Mouse (Mus musculus): ENCODE measurements around the gene Mfap5. TPM values are rescaled to one million over a fixed set of nuclear protein-coding genes. Genes with fewer than 3 reads are reported as not detected.
"Not testable (repeated sequence)": the region's sequence is repeated elsewhere in the genome, so short reads cannot be mapped to it uniquely, and the experiment has no call there.

The Mfap5 gene
- 2.8 and 4.0 TPM in 2 replicates for polyA plus RNA-seq (2015; fragmentation: Nextera tagmentation; extraction: Ambion mirVana)

DNA sequence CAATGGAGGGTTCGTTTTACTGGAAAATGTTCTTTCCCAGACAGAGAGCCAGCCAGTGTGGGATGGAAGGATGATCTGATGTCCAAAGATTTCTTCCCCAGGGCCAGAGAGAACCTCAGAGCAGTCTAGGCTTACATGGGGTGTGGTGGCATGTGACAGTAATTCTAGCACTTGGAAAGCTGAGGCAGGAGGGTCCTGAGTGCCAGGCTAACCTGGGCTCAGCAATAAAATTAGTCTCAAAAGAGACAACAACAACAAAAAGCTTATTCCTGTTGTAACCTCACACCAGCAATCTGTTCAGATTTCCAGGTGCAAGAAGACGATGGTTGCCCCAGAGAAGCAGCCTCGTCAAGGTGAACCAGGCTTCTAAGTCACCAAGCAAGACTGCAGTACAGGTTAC, at the start of gene Mfap5:
Gene Mfap5 (plus strand): TSS at position 301 of the 400 bp plus-strand sequence.
- no peaks in the 10 kb centered on the region for H3K9me3 ChIP-seq
- 91% methylated on average over 3 of the region's 3 CpGs for WGBS
- ATAC-seq (ENCODE audit: low read depth): no peak
- H3K4me1 ChIP-seq (replicated peaks): no peaks in the 10 kb centered on the region
- no peaks in the 10 kb centered on the region for H3K27me3 ChIP-seq
- H3K36me3 ChIP-seq: no peaks in the 10 kb centered on the region
- H3K4me2 ChIP-seq: no peak within 1 kb of the TSS
- no peak within 1 kb of the TSS for H3K27ac ChIP-seq (replicated peaks)
- no peak within 1 kb of the TSS for H3K9ac ChIP-seq
- no peak within 1 kb of the TSS for H3K4me3 ChIP-seq

DNA sequence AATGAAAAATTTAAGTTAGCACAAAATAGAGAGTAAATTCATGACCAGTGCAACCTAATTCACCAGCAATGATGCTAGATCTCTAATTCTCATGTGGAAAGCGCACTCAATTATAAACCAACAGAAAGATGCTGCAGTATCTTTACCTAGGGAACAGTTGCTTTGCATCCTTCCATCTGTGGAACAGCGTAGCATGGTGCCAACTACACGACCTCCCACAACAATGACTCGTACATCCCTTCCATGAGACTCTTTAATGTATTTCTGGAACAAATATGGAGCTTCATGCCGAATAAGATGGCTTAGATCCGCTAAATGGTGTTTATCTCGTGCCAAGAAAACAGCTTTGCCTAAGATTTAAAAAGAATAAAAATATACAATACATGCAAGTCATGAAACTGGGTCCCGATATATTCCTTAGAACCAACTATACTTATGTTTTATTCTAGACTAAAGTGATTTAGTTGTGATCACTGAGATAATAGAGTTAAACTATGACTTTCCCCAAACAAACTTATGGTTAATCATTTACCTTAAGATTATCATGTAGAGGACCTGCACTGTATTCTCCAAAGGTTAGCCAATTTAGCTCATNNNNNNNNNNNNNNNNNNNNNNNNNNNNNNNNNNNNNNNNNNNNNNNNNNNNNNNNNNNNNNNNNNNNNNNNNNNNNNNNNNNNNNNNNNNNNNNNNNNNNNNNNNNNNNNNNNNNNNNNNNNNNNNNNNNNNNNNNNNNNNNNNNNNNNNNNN, 46.5 kb upstream of the Mfap5 start:
- 93% methylated on average over 8 of the region's 8 CpGs for WGBS
- peaks cover 72% of the 10 kb centered on the region for H3K36me3 ChIP-seq
- no peak overlapping the region for H3K27ac ChIP-seq (replicated peaks)
- no peak overlapping the region for H3K9ac ChIP-seq
- H3K4me1 ChIP-seq (replicated peaks): no peaks in the 10 kb centered on the region
- H3K27me3 ChIP-seq: no peaks in the 10 kb centered on the region
- no peaks in the 10 kb centered on the region for H3K9me3 ChIP-seq
- H3K4me3 ChIP-seq: no peak overlapping the region
- ATAC-seq (ENCODE audit: low read depth): no peak
- H3K4me2 ChIP-seq: no peak overlapping the region

DNA sequence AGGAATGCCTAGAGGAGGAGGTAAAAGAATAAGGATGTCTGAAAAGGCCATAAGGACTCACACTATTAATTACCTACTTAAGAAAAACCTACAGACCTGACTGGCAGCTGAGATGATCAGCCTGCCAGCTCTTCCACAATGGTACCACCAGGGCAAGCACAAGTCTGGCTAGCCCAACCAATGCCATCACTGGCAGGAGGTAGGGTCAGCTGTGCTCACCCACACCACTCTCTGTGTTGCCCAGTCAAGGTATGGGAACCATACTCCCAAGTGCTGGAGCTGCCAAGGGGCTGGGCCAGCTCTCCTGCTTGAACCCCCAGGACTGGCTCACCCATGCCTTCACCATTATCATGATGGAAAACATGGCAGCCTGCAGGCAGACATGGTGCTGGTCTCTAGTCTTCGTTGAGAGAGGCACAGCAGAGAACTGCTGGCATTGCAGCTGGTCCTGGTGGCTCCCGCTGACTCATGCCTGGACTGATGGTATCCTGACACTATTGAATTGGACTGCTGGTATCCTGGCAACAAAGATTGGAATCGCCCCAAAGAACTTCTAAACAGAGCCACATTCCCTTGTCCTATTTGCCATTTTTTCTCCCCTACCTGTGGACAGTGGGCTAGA, 39.4 kb upstream of the Mfap5 start:
- Histone ChIP-seq H3K9ac (no peak overlapping the region), H3K4me3 (no peak overlapping the region), H3K4me1 (replicated peaks) (peaks cover 3% of the 10 kb centered on the region), H3K9me3 (no peaks in the 10 kb centered on the region), H3K4me2 (no peak overlapping the region), H3K27ac (replicated peaks) (no peak overlapping the region), H3K36me3 (peaks cover 75% of the 10 kb centered on the region), H3K27me3 (no peaks in the 10 kb centered on the region)
- no peak for ATAC-seq (ENCODE audit: low read depth)
- WGBS: 53% methylated on average over 3 of the region's 3 CpGs

DNA sequence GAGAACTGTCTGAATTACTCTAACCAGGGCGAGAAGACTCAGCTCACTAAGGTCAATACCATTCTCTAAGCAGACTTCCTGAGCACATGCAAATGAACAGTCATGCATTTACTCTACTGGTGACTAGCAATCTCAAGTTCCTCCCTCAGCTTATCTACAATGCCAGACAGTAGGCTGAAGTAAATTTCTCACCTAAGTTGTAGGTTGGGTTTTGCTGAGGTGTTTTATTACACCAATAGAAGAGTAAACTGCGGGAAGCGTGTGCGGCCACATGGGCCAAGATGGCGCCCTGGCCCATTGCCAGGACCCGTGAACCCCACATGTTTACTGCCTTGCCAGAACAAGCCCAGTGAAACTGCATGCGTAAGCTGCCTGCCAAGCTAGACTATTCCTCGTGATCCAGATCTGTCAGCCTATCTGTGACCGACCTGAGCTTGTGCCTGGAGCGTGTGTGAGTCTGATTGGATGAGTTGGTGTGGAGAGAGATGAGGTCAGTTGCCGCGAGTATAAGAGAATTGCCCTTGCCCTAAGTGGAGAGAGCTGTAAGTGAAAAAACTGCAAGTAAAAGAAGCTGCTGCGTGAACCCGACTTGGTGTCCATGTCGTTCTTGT, 36.5 kb upstream of the Mfap5 start:
- Histone ChIP-seq H3K9ac (no peak overlapping the region), H3K27me3 (no peaks in the 10 kb centered on the region), H3K4me1 (replicated peaks) (peaks cover 3% of the 10 kb centered on the region), H3K27ac (replicated peaks) (no peak overlapping the region), H3K4me2 (no peak overlapping the region), H3K4me3 (no peak overlapping the region), H3K9me3 (no peaks in the 10 kb centered on the region), H3K36me3 (peaks cover 70% of the 10 kb centered on the region)
- WGBS: 91% methylated on average over 15 of the region's 15 CpGs
- no peak for ATAC-seq (ENCODE audit: low read depth)

DNA sequence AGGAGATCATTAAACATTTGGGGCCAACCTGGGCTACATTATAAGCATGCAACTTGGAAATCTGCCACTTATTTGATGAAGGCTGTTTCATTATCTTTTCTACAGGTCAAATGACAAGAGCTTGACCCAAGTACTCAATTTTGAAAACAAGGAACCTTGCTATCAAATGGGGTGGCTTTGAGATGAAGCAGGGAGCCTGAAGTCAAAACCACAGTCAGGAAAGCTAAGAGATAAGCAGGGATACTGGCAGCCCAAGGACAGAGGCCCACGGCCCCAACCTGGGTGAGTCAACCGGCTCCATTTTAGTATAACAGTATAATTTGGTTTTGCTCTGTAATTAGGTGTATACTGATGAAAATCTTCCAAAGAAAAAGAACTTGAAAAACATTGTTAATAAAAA, 35.4 kb upstream of the Mfap5 start:
- Histone ChIP-seq H3K9ac (no peak overlapping the region), H3K4me1 (replicated peaks) (peaks cover 3% of the 10 kb centered on the region), H3K4me2 (no peak overlapping the region), H3K27me3 (no peaks in the 10 kb centered on the region), H3K9me3 (no peaks in the 10 kb centered on the region), H3K36me3 (peaks cover 61% of the 10 kb centered on the region), H3K27ac (replicated peaks) (no peak overlapping the region), H3K4me3 (no peak overlapping the region)
- WGBS: 97% methylated on average over 2 of the region's 2 CpGs
- no peak for ATAC-seq (ENCODE audit: low read depth)

DNA sequence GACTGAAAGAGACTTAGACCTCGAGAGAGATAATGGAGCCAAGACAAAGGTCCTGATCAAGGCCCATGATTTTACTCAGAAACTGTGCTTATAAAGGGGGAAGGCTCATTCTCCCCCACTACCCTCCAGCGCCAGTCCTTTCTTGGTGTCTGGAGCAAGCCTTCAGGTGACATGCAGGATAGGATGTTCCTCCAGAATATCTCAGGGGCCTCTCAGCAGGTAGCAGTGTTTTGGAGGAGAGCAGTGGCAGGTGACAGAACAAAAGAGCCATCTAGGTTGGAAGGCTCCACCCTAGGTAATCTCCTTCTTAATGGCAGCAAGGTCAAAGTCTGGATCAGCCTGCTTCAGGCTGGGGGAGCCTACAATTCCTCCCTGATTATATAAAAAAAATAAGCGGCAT, 34.2 kb upstream of the Mfap5 start:
- not testable (repeated sequence) for H3K27me3 ChIP-seq; H3K9ac ChIP-seq; H3K9me3 ChIP-seq; H3K27ac ChIP-seq (replicated peaks); H3K4me2 ChIP-seq; H3K4me1 ChIP-seq (replicated peaks); ATAC-seq (ENCODE audit: low read depth); H3K4me3 ChIP-seq
- 90% methylated on average over 3 of the region's 3 CpGs for WGBS
- peaks cover 59% of the 10 kb centered on the region for H3K36me3 ChIP-seq

DNA sequence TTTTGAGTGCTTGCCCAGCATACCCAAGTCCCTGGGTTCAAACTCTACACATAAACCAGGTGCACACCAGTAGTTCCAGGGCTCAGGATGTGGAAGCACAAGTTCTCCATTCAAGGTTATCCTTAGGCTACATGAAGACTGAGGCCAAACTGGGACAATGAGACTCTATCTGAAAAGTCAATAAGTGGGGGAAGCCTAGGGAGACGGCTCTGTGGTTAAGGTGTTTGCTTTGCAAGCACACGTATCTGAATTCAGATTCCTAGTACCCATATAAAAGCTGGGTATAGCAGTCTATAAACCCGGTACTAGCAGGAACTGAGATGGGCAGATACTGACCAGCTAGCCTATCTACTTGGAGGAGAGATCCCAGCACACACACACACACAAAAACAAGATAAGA, 27.6 kb upstream of the Mfap5 start:
- no peak for ATAC-seq (ENCODE audit: low read depth)
- no peak overlapping the region for H3K4me2 ChIP-seq
- no peaks in the 10 kb centered on the region for H3K36me3 ChIP-seq
- H3K9ac ChIP-seq: no peak overlapping the region
- no peaks in the 10 kb centered on the region for H3K27me3 ChIP-seq
- no peaks in the 10 kb centered on the region for H3K9me3 ChIP-seq
- WGBS: 83% methylated on average over 3 of the region's 3 CpGs
- H3K4me1 ChIP-seq (replicated peaks): peaks cover 23% of the 10 kb centered on the region
- H3K4me3 ChIP-seq: no peak overlapping the region
- no peak overlapping the region for H3K27ac ChIP-seq (replicated peaks)

DNA sequence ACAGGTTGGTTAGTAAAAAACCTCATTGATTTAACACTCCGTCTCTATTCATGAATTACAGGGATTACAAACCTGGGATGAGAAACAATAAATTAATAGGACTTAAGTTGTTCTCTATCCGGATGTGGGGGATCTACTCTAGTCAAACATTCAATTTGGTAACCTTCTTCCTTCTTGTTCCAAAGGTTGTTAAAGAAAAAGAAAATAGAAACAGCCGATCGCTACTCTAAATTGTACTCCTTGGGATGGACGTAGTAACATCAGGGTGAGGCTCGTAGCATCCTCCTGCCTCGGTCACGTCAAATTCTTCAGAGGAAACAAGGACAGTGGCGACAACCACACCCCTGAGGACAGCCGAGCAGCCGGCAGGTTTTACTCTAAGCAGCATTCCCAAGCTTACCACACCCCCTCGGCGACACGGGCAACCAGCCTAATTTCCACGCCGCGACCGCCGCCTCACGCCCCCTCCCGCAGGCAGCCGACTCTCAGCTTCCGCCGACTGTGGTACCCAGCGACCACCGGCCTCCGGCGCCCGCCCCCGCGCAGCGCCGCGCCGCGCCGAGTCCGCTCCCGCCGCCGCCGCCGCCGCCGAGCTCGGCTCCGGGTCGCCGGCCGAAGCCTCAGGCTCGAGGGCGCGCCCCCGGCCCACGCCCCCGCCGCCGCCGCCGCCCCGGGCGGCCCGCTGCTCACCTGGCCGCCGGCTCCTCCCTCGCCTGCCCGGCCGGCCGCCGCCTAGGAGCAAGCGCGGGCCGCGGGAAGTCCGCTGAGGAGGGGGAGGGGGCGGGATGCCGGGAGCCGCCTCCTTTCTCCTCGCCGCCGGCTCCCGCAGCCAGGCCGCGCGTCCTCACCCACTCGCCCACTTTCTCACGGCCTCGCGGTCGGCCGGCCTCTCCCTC, 20.0 kb upstream of the Mfap5 start:
- Histone ChIP-seq H3K9ac (peak overlapping the region; percentile 95), H3K4me3 (peak overlapping the region; percentile 76), H3K36me3 (no peaks in the 10 kb centered on the region), H3K27ac (replicated peaks) (peak overlapping the region; percentile 98), H3K27me3 (no peaks in the 10 kb centered on the region), H3K4me2 (peak overlapping the region; percentile 62), H3K4me1 (replicated peaks) (peaks cover 26% of the 10 kb centered on the region), H3K9me3 (no peaks in the 10 kb centered on the region)
- peak; percentile 72 for ATAC-seq (ENCODE audit: low read depth)
- 1% methylated on average over 60 of the region's 91 CpGs for WGBS

DNA sequence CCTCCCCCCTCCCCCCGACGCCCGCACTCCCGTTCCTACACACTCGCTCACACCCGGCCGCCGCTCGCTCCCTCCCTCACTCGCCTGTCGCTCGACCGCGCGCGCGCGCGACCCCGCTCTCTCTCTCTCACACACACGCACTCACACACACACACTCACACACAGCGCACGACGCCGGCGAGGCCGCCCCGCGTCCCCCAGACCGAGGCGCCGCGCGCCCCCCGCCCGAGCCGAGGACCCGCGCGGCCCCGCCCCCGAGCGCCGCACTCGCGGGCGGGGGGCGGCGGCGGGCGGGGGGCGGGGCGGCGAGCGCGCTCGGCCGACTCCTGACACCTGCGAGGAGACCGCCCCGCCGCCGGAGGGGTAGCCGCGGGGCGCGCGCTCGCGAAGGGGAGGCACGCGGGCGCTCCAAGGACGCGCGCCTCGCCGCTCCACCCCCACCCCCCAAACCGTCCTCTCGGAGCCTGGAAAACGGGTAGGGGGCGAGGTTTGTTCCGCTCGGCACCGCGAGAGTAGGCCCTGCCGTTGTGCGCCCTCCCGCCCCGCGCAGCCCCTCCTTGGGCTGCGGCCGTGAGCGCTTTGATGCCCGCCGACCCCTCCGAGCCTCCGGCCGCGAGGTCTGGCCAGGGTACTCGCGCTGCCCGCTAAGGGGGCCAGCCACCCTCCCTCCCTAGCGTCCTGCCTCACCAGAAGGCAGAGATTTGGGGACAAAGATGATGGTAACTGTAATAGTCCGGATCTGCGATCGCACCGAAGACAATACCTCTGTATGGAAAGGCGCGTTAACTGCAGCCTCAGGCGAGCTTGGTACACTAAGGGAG, 19.1 kb upstream of the Mfap5 start:
- Histone ChIP-seq H3K27me3 (no peaks in the 10 kb centered on the region), H3K27ac (replicated peaks) (peak overlapping the region; percentile 98), H3K4me1 (replicated peaks) (peaks cover 32% of the 10 kb centered on the region), H3K4me3 (peak overlapping the region; percentile 76), H3K36me3 (no peaks in the 10 kb centered on the region), H3K9me3 (no peaks in the 10 kb centered on the region), H3K9ac (peak overlapping the region; percentile 95), H3K4me2 (peak overlapping the region; percentile 62)
- ATAC-seq (ENCODE audit: low read depth): peak; percentile 94
- under 1% methylated on average over 86 of the region's 111 CpGs for WGBS

DNA sequence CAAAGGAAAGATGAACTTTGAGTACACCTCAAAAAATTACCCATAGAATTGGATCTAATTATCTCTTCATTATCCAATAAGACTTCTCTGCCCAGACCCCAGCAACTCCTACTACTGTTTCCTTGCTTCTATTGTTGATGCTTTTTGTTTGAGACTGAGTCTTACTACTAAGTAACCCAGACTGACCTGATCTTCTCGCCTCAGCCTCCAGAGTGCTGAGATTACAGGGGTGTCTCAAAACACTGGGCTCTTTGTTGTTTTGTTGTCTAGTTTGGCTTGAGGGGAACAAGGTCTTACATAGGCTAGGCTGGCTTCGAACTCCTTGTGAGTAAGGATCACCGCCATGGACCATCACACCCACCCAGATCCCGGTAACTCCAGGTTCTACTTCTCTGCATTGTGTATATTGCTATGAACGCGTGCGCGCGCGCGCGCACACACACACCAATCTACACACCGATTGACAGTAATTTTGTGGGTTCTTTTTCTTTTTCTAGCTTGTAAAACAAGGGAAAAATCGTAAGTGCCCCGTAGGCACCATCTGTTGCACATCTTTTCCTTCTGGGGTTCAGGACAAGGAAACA, 14.6 kb upstream of the Mfap5 start:
- ATAC-seq (ENCODE audit: low read depth): no peak
- 29% methylated on average over 15 of the region's 15 CpGs for WGBS
- no peaks in the 10 kb centered on the region for H3K9me3 ChIP-seq

DNA sequence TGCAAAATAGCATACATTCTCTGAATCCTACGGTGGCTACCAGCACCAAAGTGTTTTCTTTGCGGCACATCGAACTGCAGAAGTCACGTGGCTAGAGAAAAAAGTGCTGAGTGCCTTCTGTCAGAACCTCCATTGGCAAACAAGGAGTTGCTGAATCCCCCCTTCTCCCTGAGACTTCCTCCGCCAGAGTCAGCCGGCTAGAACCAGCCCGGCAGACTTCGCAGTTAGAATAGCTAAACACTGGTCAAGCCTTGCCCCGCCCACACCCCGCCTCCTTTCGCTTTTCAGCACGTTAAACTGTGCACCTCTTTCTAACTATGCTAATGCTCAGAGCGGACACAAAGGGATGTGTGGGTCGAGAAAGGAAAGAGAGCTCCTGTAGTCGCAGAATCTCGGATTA, 14.1 kb upstream of the Mfap5 start:
- peak overlapping the region; percentile 66 for H3K4me2 ChIP-seq
- H3K4me3 ChIP-seq: peak overlapping the region; percentile 38
- peak overlapping the region; percentile 66 for H3K9ac ChIP-seq
- no peaks in the 10 kb centered on the region for H3K9me3 ChIP-seq
- no peaks in the 10 kb centered on the region for H3K27me3 ChIP-seq
- peak; percentile 68 for ATAC-seq (ENCODE audit: low read depth)
- peaks cover 36% of the 10 kb centered on the region for H3K4me1 ChIP-seq (replicated peaks)
- H3K36me3 ChIP-seq: no peaks in the 10 kb centered on the region
- under 1% methylated on average over 16 of the region's 16 CpGs for WGBS
- H3K27ac ChIP-seq (replicated peaks): peak overlapping the region; percentile 73

More for the DNA sequence above, 14.6 kb upstream of the Mfap5 start:
- Histone ChIP-seq H3K27ac (replicated peaks) (peak overlapping the region; percentile 73), H3K36me3 (no peaks in the 10 kb centered on the region), H3K4me2 (peak overlapping the region; percentile 66), H3K4me1 (replicated peaks) (peaks cover 32% of the 10 kb centered on the region), H3K27me3 (no peaks in the 10 kb centered on the region), H3K4me3 (peak overlapping the region; percentile 38), H3K9ac (peak overlapping the region; percentile 66)

All from neural tube, embryonic 13.5 days (tissue).